Mouse (Mus musculus) adrenal gland, postnatal 36 days (tissue): ENCODE measurements at regions not wholly inside any gene's neighbourhood (a gene's known extent, or its start where the extent isn't known, plus 50 kb on each side); places are given as distances from the start of the nearest gene placed in this dataset.

Source experiments
- DNase-seq, 2 experiments: peaks; one replicate each; pipeline ENCODE4 v3.0.0; 2021; ENCODE audit warnings: mixed read lengths in 1 of 2

DNA sequence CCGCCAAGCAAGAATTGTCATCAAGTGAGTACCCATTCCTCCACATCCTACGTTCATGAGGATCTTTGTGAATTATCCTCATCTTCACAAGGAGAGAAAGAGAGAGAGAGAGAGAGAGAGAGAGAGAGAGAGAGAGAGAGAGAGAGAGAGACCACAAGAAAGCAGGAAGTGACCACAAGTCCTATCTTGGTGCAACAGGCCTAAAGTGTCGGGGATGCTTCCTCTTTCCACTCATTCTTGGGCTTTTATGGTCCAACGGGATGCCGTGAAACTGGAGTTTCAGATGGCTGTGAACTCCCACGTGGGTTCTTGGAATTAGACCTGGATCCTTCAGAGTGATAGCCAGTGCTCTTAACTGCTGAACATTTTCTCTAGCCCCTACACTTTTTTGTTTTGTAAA is 53.1 kb upstream of the Rai14 start:
- DNase-seq = no peak

DNA sequence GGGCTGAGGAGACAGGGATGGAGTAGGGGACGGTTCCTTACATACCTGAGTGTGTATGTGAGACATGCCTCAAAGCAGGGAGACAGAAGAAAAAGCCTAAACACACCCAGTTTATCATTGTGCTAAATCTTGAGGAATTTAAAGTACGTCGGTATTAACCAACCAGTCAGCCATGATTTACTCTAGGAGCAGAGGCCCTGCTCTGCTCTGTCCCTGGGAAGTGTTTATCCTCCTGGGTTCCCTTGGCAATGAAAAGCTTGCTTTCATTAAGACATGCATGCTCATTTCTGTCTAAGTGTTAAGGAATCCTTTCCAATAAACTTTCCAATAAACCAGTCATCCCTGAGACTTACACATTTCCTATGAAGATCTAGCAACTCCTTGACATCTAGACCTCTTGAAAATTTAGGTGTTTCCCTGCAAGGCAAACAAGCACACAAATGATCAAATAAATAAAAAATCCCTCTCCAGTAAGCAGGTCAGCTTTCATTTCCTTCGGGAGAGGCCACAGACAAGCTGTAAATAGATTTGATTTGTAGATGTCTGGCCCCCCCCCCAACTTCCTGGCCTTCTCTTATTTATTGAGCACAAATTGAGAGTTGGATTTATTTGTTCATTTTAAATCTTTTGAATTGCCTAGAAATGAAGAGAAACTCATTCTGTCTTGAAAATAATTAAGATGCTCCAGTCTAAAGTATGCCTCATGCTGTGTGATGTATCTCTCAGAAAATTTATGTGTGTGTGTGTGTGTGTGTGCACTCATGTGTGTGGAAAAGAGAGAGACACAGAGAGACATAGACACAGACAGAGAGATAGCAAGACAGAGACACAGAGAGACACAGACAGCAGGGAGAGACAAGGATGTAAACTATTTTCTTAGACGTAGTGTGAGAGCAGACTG is 56.2 kb upstream of the Rai14 start:
- DNase-seq = no peak

DNA sequence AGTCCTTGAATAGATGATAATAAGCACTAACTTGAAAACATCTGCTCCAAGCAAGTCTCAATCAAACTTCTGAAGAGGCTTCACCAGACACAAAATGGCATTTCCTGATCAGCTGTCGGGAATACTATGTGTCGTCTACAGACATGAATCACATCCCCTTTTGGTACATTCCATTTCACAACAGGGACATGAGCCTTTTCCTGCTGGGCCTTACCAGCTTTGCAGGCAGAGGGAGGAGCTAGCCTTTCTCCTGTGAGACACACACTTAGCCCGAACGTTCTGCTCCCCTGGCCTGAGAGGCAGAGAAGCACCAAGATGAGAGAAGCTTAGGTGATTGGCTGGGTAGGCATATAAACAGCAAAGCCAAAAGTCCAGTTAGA is 56.9 kb upstream of the Rai14 start:
- DNase-seq = peak; percentile 12 to 25

DNA sequence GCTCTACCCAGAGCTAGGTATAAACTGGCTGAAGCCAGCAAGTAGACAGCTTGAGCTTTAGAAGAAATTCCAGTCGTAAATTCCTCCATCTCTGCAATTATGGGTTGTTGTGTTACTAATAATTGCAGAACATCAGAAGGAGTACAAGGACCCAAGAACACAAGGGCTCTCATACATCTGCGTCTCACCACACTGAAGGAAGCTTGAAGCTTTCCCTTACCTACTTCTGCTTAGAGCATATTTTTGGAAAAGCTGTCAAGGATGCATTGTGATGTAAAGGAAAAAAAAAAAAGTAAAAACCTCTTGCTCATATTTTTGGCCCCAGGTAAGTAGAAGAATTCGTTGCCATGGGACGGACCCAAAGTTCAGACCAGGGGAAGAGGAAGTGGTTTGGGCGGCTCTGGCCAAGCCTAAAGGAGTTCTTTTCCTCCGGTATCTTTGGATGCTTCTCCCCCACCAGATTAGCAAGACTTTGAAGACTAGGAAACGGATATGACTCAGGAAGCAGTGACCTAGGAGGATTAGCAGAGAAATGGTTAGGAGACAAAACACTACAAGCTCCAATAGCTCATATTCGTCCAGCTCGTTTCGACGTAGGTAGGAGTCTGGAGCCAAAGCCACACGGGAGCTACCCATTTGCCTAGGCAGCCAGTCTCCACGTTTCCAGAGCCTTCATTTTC is 65.7 kb upstream of the Rai14 start:
- DNase-seq = peak in 1 of 2 experiments; percentile 27

DNA sequence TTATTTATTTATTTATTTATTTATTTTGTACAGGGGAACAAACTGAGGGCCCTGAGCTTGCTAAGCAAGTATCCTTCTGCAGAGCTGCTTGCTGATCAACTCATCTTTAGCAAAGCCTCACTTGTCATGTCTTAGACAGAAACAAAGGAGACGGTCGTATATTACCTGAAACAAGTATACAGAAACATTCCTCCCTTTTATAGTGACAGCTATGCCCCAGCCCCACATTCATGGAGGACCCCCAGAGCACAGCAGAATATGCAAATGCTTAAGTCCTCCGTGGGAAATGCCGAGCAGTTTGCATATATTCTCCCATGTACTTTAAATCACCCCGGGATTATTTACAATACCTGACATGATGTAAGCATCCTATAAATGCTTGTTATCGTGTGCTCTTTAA is 74.9 kb upstream of the Rai14 start:
- no peak for DNase-seq

DNA sequence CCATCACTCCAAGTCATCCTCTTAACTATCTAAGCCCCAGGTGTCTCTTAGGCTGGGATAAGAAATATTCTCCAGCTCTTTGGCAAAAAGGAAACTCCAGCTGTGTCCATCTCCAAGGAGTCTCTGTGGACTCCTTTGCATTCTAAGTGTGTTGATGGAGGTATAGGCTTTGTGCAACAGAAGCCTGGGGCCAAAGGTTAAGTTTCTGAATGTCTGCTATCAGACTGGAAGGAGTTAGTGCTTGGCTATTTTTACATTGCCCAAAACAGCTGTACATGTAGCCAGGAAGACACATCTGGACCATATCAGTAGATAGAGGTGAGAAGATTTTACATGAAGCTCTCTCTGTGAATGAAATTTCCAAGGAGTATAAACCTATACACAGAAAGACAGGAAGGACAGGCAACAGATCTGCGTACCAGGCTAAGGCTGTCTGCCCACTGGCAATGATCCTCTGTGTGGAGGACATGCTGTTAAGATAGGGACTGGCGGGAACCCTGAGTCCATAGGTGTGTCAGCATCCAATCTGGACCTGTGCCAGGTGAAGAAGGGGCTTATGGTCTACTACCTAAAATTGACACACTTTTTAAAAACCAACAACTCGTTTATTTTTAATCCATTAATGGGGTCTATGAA is 76.6 kb upstream of the Rai14 start:
- no peak for DNase-seq

DNA sequence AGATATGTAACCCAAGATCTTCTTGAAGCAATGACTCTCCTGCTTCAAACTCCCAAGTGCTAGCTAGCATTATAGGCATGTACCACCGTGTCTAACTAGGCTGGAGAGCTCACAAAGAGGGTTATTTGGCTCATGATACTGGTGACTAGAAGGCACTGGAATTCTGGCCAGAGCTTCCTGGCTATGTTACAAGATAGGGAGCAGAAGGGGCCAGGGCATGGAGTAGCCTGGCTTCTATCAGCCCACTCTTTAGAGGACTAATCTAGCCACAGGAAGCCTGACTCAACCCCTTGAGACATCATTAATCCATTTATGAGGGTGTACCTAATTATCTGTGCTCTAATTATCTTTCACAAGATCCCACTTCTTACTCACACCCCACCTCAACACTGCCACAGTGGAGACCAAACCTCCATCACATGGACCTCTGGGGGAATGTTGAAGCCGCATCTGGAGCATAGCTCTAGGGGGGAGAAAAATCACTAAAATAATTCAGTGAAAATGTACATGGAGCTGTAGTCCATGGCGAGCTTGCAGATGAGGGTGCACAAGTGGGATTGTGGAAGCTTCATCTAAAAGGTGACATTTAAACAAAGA is 77.2 kb upstream of the Rai14 start:
- no peak for DNase-seq

DNA sequence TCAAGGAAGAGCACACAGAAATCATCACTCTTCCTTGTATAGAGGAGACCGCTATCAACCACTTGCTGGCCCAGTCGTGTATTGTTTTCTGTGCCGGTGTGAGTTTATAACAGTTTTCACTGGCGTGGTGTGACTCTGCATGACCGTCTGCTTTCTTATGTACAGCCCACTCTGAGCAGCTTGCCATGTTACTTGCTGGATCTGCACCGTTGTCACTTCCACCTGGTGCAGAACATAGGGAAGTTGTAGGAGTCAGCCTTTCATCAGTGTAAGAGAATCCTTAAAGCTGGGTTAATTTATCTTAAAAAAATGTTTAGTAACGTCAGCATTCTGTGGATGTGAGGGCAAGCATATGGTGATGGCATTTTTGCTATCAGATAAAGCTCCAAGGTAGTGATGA is 77.7 kb upstream of the Rai14 start:
- no peak for DNase-seq

DNA sequence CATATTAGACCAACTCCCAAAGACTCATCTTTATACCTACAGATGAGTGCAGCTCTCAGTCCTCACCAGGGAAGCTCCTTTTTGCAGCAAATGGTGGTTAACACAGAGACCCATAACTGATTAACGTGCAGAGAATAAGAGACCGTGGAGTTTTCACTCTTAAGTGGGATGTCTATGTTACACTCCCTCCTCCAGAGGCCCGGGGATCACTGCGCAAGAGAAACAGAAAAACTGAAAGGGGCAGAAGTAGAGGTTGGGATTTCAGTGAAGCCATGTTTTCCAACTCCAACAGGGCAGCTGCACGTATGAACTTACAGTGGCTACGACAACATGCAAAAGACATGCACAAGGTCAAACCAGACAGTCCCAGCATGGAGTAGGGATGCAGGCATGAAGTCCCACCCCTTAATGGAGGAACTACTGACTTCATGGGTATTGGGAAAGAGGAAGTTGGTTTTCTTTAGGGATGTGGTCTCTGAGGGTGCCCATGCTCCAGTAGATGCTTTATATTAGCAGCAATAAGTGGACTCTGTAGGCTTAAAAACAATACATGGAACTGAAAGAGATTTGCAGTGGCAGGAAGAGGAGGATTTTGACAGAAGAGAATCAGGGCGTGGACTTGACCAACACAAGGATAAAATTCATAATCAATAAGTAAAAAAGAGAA is 80.8 kb upstream of the Rai14 start:
- DNase-seq = no peak

DNA sequence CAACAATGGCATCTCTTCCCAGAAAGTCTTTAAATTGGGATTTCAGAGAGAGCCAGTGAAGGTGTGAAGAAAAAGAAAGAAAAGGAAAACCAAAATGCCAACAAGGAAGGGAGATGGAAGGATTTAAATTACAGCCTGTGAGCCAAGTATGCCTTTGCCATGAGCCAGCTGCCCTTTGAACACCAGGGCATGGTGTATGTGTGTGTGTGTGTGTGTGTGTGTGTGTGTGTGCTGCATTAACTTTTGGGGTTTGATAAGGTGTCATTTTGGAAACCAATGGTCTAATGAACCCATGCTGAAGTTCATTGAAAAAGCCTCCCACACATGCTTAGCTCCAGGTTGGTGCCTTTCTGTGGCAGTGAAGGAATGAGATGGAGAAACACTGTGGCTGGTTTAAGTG is 85.2 kb upstream of the Rai14 start:
- DNase-seq = no peak

DNA sequence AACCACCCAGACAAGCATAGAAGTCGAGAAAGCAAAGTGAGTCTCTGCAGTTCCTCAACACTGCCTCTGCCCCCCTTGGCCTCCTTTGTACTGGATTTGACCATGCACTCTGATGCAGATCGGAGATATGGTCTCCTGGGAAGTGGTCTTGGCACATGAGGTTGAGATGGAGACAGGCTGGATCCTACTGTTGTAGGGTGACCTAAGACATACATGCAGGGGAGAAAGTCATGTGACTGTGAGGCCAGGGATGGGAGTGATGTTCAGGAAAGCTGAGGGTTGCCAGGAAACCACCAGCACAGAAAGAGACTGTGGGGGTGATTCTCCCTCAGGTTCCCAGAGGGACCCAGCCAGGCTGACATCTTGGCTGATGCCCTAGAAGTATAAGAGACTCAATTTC is 99.8 kb upstream of the Rai14 start:
- no peak for DNase-seq

DNA sequence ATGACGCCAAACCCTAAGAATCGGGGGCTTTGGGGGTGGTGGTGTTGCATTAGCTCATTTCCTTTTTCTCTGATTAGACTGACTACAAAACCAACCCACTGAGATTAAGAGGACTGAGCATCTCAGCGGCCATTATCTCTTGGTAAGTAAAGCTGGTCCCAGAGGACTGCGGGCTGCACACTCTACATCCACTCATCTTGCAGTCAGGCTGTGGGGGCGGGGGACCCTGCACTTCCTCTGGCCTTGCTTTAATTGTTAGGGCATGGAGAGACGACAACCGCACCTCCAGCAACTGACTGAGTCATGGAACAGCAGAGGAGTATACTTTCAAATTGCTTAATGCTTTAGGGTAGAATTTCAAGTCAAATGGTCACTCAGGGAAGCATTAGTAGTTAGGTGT is 100.3 kb upstream of the Rai14 start:
- DNase-seq = peak; percentile 14 to 47

DNA sequence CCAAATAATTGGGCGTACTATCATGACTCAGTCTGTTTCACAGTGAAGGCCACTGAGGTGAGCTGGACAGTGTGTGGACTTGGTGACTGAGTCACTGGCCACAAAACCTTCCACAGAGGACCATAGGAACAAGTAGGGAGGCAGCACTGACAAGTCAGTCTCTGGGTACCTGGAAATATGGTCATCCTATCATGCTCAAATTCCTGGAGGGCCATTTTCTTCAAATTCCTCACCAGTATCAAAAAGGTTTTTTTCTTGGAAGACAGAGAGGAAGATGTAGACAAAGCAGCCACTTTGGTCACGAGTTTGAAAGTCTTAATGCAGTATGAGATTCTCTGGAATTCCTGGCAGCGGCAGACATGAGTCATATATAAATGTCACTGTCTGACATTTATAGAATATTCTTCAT is 101.8 kb upstream of the Rai14 start:
- peak; percentile 31 to 43 for DNase-seq

DNA sequence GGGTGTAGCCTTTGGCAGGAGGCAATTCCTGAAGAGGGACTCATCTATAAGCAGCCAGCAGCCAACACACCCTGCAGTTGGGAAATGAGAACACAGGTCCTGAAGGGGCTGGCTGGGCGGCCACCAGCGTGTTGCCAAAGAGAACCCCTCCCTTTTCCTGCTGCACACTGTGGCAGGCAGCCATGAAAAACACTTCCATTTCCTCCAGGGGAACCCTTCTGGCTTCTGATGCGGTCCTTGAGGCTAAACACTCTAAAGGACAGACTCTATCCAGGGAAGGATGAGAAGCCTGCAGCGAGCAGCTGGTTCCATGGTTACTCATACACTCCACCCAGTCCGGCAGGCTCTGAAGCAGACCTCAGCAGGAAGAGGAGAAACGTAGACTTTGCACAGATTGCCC is 103.8 kb upstream of the Rai14 start:
- DNase-seq = peak; percentile 72 to 79

DNA sequence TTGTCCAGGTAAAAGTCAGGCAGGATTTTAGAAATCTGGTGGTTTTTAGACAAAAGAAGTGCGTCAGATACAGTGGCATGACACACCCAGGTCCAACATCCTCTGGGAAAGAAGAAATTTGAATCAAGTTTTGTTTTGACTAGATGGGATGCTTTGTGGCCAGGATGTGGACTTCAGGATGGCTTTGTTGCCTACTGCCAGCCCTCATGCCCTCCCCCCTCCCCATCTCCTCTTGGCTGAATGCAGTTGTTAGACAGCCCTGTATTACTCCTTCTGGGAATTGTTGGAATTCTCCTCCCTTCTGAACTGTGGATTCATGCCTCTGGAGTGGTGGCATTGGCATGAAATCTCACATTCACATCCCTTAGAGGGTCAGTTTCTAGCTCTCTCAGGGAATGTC is 104.3 kb upstream of the Rai14 start:
- DNase-seq = no peak

DNA sequence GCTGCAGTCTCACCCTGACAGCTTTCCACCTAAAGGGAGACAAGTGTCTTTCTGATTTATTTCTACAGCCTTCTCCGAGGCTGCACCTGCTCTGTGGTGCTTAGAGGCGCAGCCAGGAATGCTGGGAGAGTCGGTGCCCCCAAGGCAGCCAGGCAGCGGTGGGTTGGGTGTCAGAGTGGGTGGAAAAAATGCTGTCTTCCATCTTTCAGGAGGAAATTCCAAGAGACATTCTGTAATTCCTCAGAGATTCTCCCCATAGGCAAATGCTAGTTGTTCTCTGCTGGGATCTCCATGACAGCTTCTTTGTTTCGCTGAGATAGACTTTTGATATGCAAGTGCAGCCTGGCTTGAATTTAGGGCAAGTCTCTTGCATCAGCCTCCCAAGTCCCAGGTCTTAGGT is 109.5 kb upstream of the Rai14 start:
- DNase-seq = no peak

DNA sequence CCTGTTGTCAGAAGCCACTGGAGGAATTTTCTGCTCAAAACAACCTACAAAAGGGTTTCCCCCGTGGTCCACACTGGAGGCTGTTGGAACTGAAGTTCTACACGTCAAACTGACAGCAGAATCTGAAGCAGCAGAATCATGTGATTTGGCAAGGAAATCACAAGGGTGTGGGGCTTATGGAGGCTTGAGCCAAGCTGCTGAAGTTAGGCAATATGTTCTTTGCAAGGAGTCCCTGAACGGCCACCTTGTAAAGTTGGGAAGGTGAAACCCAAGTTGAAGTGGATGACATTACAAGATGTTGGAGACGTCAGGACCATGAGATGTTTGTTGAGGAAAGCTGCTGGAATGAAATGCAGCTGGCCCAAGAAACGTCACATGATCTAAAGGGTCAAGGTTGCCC is 115.2 kb upstream of the Rai14 start:
- no peak for DNase-seq

DNA sequence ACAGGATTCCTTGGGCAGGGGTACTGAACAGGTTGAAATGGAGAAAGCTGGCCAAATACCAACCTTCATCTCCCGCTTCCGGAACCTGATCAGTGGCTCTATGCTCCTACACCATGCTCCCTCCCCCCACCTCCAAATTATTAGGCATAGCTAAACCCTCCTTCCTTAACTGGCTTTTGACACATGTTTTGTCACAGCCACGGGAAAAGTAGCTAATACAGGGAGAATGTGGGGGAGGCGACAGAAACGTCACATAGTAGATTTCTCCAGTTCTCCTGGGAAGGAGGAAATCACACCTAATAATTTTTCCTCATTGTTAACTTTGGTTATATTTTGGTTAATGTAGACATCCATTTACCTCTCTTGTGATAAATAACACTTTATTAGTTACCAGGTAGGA is 116.1 kb upstream of the Rai14 start:
- no peak for DNase-seq

DNA sequence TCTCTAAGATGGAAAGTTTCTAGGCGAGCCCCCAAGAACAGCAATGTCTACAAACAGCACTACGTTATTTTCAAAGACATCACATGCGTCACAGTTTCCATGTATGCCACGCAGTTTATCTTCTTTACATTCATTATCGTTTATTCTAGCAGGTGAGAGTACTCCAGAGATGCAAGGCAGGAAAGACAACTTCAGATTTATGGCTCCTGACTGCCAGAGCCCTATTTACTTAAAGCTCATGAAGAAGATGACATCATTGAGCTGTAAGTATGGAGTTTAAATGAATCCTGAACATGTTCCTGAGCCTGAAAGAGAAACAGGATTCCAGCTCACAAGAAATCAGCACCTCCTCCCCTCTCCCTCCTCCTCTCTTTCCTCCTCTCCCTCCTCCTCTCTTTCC is 116.7 kb upstream of the Rai14 start:
- no peak for DNase-seq

DNA sequence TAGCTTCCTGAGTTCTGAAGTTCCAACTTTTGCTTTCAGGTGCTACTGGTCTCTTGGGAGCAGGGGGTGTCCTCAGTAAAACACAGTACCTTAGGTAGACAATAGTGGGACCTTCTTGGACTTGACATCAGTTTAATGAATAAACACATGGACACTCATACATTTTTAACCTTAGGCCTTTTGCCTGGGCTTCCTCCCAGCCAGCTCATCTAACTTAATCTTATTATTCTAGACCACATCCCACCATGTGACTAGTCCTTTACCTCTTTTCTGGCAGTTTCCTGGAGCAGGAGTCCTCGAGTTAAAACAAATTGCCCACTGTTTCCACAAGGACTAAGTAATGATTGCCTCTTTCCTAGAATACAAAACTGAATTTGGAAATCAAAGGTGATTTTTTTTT is 117.9 kb upstream of the Rai14 start:
- DNase-seq = no peak

DNA sequence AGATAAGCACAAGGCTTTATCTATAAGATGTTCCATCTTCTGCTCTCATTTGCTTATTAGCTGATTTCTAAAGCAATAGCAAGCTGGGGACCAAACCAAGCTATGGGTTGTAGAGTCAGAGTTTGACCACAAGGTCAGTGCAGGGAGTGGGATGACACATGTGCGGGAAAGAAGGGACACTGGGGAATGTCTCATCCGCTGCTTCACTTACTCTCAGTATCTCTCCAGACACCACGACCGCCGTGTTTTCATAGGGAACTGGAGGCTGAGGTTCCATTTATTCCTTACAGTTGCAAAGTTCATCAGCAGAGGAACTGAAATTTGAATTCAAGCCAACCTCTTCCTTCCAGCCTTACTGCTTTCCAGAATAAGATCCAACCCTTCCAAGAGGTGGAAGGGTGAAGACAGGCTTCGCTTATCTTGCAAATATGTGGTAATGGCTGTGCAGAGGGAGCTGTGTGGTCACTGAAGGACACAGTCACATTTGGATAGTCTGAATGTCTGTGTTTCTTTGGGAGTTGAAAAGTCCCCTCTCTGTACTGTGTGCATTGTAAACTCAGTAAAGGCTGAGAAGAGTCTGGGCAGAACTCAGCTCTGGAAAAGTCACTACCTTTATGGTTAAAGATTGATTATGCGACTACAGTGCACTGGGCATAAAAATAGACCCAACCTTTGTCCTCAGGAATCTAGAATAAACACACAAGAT is 118.1 kb upstream of the C1qtnf3 start:
- DNase-seq = no peak
